Mouse (Mus musculus): ENCODE data around the gene Tbc1d22a.
"Not testable (repeated sequence)": the region's sequence is repeated elsewhere in the genome, so short reads cannot be mapped to it uniquely, and the experiment has no call there.

Tbc1d22a gene

GRCm38 (mm10) chr15:86181321-86181720 lies 32.9 kb upstream of the Tbc1d22a start:
- DNase-seq: not testable (repeated sequence)

- DNase-seq: no peak
Measured at GRCm38 (mm10) chr15:86181941-86182439, 32.3 kb upstream of the Tbc1d22a start.

DNA sequence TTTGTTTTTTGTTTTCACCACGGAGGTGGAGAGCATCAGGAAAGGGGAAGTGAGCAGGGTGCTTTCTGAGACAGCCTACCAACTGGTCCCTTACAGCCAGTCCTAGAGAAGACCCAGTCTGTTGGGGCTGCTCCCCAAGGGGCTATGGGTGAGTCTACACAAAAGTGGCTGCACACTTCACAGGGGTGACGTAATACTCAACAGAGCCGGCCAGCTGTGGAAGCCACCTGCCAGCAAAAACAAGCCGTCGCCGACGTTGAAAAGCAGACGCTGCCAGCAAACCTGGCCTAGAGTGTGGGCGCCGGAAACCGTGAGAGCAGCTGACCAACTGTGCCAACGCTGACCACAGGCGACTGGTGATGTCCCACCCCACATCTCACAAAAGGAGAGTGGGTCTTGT lies 31.6 kb upstream of the Tbc1d22a start:
- no peak for DNase-seq

GRCm38 (mm10) chr15:86183484-86183883 lies 30.8 kb upstream of the Tbc1d22a start:
- no peak for DNase-seq

DNA sequence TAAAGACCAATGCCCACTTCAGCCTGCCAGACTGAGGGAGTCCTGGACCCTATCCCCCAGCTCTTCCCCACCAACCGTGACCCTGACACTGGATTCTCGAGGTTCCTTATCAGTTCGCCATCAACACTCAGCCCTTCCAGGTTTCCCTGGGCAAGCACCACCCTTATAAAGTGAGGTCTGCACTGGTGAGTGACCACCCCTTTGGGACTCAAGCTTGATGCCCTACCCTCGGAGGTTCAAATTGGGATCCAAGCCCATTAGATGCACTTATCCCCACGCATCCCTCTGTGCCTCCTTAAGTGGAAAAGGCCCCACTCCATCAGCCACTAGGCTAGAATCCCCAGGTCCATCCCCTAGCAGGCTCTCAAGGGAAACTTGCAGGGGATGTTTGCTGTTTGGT lies 30.2 kb upstream of the Tbc1d22a start:
- no peak for DNase-seq

DNA sequence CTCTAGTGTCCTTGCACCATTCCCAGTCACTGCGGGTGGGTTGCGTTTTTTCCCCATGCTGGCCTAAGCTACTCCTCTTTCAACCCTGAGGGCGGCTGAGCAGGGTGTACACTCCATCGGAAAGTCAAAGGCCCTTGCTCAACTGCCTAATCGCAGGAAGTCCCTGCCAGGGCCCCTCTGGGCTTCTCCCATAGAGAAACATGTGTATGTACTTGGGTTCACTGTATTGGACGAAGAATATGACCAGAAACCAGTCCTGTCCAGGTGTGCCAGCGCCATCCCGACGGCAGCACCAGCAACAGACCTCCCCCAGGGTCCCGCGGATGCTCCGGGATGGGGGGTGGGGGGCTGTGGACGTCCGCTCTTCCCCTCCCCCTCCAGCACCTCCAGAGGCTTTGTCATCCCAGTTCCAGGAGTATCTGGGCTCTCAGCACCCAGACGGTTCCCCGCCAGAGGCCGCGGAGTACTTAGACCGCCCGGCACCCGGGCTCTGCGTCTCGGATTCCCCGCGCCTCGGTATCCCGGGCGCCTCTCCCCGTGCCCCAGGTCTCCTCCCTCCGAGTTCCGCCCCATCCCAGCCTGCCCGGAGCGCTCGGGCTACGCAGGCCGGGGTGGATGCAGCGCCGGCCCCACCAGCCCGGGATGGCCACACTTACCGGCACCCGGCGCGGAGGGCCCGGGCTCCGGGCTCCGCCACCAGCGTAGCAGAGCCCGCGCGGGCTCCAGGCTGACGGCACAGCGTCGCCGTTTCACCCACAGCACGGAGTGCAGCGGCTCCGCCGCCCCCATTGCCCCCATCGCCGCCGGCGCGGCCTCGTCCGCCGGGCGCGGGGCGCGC lies 29.2 kb upstream of the Tbc1d22a start:
- DNase-seq: no peak

GRCm38 (mm10) chr15:86185689-86186569 lies 28.3 kb upstream of the Tbc1d22a start, which contains the start of gene Cerk:
Gene Cerk (minus strand): TSS chr15:86186141.
- DNase-seq: peak; percentile 73

GRCm38 (mm10) chr15:86186686-86187085 lies 27.6 kb upstream of the Tbc1d22a start:
- peak; percentile 63 for DNase-seq

DNA sequence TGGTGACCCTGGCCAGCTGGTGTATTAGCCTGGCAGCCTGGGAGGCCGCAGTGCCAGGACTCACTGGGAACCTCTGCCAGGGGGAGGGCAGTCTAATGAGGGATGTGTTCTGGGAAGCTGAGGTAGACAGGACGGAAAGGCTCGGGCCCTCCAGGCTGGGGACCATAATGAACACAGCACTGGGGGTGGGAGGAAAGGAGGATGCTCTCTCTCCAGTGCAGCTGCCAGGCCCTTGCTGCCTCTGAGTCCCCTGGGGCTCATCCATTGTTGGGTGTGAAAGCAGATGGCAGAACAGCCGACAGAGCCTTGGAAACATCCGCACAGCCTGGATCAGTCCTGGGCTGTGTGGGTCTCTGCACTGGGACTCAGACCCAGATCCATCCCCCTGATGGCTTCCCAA lies 26.1 kb upstream of the Tbc1d22a start:
- DNase-seq: peak; percentile 63

DNA sequence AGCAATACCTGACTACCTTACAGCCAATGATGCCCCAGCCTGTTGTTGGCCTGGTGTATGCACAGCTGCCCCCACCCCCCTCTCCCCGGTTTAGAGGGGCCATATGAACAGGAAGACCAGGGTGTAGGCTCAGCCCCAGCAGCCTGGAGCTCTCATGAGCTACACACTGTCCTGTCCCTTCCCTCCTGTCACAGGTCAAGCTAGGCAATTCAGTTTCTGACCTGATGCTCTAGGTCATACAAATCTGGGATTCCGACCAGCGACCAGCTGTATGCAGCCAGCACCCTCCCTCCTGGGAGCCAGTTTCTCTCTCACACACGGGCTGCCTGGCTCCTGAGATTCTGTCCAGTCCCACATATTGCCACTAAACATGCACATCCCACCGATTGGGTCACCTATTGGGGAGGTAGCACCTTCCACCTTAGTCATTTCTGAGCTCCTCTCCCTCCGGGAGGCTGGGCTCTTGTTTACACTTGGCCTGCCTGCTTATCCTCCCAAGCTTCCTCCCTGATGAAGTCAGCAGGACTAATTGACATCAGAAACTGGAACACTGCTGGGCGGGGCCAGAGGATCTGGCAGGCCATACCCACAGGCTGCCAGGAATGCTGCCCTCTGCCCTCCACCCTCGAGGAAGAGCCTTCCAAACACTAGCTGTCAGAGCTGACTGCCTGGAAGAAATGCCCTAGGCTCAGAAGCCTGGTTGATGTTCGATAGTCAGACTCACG lies 25.4 kb upstream of the Tbc1d22a start:
- peak; percentile 97 for DNase-seq

DNA sequence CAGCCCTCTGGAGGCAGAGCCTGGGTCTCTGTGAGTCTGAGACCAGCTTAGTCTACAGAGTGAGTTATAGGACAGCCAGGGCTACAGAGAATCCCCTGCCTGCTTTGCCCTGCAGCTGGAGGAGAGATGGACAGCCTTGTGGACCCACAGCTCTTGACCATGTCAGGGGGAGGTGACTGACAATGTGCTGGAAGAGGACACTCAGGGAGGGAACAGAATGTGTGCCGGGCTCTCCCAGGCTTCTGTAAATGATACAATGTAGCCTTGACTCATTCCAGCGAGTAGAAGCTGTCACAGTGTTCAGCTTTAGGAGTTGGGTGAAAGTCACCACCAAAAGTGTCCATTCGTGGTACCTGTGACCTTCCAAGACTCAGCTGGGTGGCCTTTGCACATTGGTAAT lies 23.9 kb upstream of the Tbc1d22a start:
- no peak for DNase-seq

DNA sequence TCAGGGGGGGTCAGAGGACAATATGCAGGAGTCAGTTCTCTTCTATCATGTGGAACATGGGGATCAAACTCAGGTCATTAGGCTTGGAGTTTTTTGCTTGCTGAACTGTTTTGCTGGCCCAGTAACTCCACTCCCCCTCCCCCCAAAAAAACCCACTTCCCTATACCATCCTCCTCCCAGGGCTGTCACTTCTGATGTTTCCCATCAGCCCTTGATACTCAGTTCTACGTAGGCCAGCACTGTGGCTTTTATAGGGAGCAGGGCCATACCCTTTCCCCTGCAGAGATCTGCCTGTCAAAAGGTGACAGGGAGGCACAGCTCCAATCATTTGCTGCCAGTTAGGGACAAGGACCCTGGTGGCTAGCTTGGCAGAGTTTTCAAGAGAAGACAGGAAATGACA lies 22.8 kb upstream of the Tbc1d22a start:
- no peak for DNase-seq

- DNase-seq: no peak
Measured at GRCm38 (mm10) chr15:86191933-86192332, 22.3 kb upstream of the Tbc1d22a start.

DNA sequence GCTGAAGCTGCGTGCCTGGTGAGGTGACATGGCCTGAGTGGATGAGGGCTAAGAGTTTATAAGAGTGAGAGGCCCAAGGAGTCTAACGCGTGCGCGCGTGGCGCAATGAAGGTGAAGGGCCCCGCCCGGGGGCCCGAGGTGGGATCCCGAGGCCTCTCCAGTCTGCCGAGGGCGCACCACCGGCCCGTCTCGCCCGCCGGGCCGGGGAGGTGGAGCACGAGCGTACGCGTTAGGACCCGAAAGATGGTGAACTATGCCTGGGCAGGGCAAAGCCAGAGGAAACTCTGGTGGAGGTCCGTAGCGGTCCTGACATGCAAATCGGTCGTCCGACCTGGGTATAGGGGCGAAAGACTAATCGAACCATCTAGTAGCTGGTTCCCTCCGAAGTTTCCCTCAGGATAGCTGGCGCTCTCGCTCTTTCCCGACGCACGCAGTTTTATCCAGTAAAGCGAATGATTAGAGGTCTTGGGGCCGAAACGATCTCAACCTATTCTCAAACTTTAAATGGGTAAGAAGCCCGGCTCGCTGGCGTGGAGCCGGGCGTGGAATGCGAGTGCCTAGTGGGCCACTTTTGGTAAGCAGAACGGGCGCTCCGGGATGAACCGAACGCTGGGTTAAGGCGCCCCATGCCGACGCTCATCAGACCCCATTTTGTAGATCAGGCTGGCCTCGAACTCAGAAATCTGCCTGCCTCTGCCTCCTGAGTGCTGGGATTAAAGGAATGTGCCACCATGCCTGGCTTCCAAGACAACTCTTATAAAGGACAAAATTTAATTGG lies 19.4 kb upstream of the Tbc1d22a start:
- DNase-seq: not testable (repeated sequence)

- no peak for DNase-seq
Measured at GRCm38 (mm10) chr15:86199052-86199451, 15.2 kb upstream of the Tbc1d22a start.

DNA sequence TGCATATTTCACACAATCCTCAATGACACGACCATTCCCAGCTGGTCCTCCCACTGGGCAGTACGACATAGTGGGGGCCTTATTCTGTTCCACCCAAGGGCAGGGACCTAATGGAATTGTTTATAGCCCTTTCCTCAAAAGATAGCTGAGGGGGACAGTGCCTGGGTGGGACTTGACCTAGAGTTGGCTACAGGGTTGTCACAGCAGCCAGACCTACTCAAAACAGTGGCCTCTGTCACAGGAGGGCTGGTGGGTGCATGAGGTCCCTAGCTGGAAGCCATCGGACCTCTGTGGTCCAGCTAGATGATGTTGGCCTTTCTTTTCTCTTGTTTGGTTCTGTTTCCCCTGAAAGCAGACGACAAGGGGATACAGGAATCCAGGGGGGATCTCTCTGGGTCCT lies 14.8 kb upstream of the Tbc1d22a start:
- DNase-seq: no peak

GRCm38 (mm10) chr15:86200169-86200568 lies 14.1 kb upstream of the Tbc1d22a start:
- DNase-seq: no peak

DNA sequence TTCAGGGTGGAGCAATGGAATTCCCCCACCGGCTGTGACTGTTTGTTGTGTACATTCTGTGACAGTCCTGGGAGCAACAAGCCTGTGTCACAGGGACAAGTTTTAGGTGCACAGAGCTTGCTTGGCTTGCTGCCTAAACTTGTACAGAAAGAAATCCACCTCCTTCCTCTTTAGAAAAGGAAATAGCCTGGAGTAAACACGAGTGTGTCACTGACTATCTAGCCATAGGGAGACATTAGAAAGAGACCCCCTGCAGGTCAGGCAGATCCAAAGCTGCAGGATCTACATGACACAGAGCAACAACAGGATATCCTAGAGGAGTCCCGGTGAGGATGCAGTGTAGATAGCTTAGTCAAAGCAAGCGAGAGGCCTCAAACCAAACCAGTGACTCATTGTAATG lies 13.2 kb upstream of the Tbc1d22a start:
- no peak for DNase-seq

DNA sequence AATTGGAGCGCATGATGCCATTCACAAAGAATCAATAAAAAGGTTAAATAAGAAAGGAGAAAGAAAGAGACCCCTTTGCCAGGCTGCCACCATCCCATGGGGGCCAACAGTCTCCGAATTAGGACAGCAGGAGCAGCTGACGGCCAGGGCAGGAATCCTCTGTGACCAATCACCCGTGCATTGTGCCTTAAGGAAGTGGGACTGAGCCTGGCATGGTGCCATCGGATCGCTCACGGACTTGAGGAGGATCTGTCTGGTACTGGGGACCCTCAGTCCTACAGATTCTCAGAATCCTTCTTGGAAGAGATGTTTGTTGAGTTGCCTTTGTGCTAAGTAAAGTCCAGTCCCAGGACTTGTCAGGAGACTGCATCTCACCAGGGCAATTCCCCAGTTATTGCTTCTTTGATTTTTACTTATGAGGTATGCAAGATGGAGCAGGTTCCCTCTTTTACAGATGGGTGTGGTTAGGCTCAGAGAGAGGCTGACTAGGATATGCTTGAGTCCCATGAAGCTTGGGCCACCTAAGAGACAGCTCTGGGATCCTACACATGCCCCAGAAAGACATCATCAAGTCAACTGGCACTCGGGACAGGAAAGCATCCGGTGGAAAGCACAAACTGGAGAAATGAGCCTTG lies 12.4 kb upstream of the Tbc1d22a start:
- no peak for DNase-seq

DNA sequence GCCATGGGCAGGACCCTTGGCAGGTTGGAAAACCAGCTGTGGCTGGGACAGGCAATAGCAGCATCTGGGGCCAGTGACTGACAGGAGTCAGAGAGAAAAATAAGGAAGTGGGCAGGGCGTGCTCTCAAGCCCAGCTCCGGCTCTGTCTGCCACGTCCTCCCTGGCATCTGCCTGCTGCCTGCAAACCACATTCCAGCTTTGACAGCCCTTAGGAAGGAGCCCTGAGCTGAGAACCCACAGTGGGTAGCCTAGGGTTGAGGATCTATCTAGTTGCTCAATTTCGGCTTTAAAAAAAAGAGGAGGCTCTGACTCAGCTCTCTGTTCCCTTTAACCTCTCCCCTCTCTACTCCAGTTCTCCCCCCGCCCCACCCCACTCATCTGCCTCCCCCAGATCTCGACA lies 11.6 kb upstream of the Tbc1d22a start:
- DNase-seq: no peak

DNA sequence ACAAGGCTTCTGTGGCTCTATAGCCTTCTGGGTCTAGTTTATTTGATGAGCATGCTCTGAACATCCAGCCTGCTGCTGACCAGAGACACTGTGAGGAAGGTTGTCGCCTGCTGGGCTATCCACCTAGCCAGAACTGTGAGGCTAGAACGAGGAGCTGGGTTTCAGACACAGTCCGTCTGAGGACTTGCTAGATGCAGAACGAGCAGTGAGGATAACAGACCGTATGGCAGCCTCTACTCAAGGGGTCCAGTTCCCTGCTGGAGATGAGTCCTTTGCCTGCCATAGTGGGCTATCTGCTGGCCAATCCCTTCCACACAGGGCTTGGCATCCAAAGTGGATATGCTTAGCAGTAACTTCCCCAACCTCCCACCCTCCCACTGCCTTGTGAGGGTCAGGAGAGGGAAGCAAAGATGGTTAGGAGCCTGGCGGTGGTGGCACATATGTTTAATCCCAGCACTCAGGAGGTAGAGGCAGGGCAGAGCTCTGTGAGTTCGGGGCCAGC lies 10.9 kb upstream of the Tbc1d22a start:
- DNase-seq: no peak

Measured in kidney, adult 11 months (tissue).